Mouse (Mus musculus) heart, embryonic 14.5 days (tissue): ENCODE measurements around the gene Btbd7. TPM values are rescaled to one million over a fixed set of nuclear protein-coding genes. Genes with fewer than 3 reads are reported as not detected.

Source experiments
- ATAC-seq: fragments of 200-750 bp; cut with Nextera tagmentation; 2 replicates; pipeline ENCODE4 v1.8.0; 2017; ENCODE audit warnings: low read depth, moderate TSS enrichment; ENCODE audit not compliant: insufficient number of reproducible peaks, insufficient read depth, low FRiP score
- H3K27ac ChIP-seq, 2 experiments: fragments of 200-500 bp in 1 of 2; fragments of 300-500 bp in 1 of 2; sonication (generic) in 1 of 2; replicated peaks in 1 of 2; 2 replicates each; pipeline ENCODE4 v1.5.1; 2012 to 2014; ENCODE audit warnings: low read depth in 2 of 2, low read length in 2 of 2, control low read depth in 1 of 2, mild to moderate bottlenecking in 1 of 2, mixed read lengths in 1 of 2; ENCODE audit not compliant: control insufficient read depth in 1 of 2, insufficient read depth in 1 of 2
- H3K27me3 ChIP-seq: fragments of 300-500 bp; sonication (generic); 2 replicates; pipeline ENCODE4 v1.6.1; 2014; ENCODE audit warnings: mild to moderate bottlenecking, low read length, control low read depth; ENCODE audit not compliant: control insufficient read depth, insufficient read depth
- H3K36me3 ChIP-seq: fragments of 300-500 bp; sonication (generic); 2 replicates; pipeline ENCODE4 v1.6.1; 2014; ENCODE audit warnings: mild to moderate bottlenecking, control low read depth, low read length, mixed read lengths; ENCODE audit not compliant: control insufficient read depth, insufficient read depth
- H3K4me1 ChIP-seq, 2 experiments: fragments of 200-500 bp in 1 of 2; fragments of 300-500 bp in 1 of 2; sonication (generic) in 1 of 2; 2 replicates each; pipeline ENCODE4 v1.6.1; 2012 to 2014; ENCODE audit warnings: low read length in 2 of 2, control low read depth in 1 of 2, mixed read lengths in 1 of 2; ENCODE audit not compliant: control insufficient read depth in 2 of 2, insufficient read depth in 2 of 2
- H3K4me2 ChIP-seq: fragments of 300-500 bp; sonication (generic); 2 replicates; pipeline ENCODE4 v1.6.1; 2014; ENCODE audit warnings: mild to moderate bottlenecking, low read length
- H3K4me3 ChIP-seq, 2 experiments: fragments of 200-500 bp in 1 of 2; fragments of 300-500 bp in 1 of 2; sonication (generic) in 1 of 2; 2 replicates each; pipeline ENCODE4 v1.5.1; 2012 to 2014; ENCODE audit warnings: low read length in 2 of 2, mild to moderate bottlenecking in 2 of 2, control low read depth in 1 of 2, low read depth in 1 of 2, moderate library complexity in 1 of 2; ENCODE audit not compliant: control insufficient read depth in 1 of 2, insufficient read depth in 1 of 2
- H3K9ac ChIP-seq: fragments of 300-500 bp; sonication (generic); 2 replicates; pipeline ENCODE4 v1.6.1; 2014; ENCODE audit warnings: mild to moderate bottlenecking, low read length
- H3K9me3 ChIP-seq: fragments of 300-500 bp; sonication (generic); 2 replicates; pipeline ENCODE4 v1.6.1; 2016; ENCODE audit warnings: low read length, control low read depth; ENCODE audit not compliant: control insufficient read depth
- WGBS: fragments of 180-500 bp; shearing (Covaris S2); extraction: QIAGEN DNeasy Blood & Tissue Kit; methylation state at CpG from one replicate; pipeline ENCODE4 v1.1.7; 2014; 5-methylcytosine and 5-hydroxymethylcytosine counted together
- polyA plus RNA-seq: library from polyadenylated mRNA; unstranded; fragments of >200 nt; fragmentation: Nextera tagmentation; extraction: Ambion mirVana; gene quantifications from 2 replicates; pipeline ENCODE4 v1.2.1, GENCODE M21; 2014

Gene Btbd7
- polyA plus RNA-seq, 1 experiment from 2014 or later, result 16.4 TPM

- no peak overlapping the region for H3K9ac ChIP-seq
- H3K9me3 ChIP-seq, result no peaks in the 10 kb centered on the region
- H3K27me3 ChIP-seq, result no peaks in the 10 kb centered on the region
- 90% methylated on average over 5 of the region's 5 CpGs for WGBS
- no peak overlapping the region for H3K4me3 ChIP-seq
- peaks cover 72% of the 10 kb centered on the region for H3K36me3 ChIP-seq
- peaks cover 0 to 6% of the 10 kb centered on the region in 2 experiments for H3K4me1 ChIP-seq
- no peak overlapping the region for H3K4me2 ChIP-seq
- H3K27ac ChIP-seq, result no peak overlapping the region
- no peak for ATAC-seq
These were observed 95.4 kb downstream of the Btbd7 start for GRCm38 (mm10) chr12:102782841-102783240.

GRCm38 (mm10) chr12:102779452-102779851, 98.8 kb downstream of the Btbd7 start:
- Histone ChIP-seq H3K27ac (no peak overlapping the region), H3K9ac (no peak overlapping the region), H3K4me3 (no peak overlapping the region), H3K4me1 (peaks cover 0 to 6% of the 10 kb centered on the region in 2 experiments), H3K9me3 (no peaks in the 10 kb centered on the region), H3K4me2 (no peak overlapping the region), H3K27me3 (no peaks in the 10 kb centered on the region), H3K36me3 (peaks cover 74% of the 10 kb centered on the region)
- WGBS, result 43% methylated on average over 3 of the region's 3 CpGs
- no peak for ATAC-seq

GRCm38 (mm10) chr12:102778151-102778550, 100.1 kb downstream of the Btbd7 start:
- Histone ChIP-seq H3K27me3 (no peaks in the 10 kb centered on the region), H3K27ac (no peak overlapping the region), H3K4me1 (peaks cover 0 to 6% of the 10 kb centered on the region in 2 experiments), H3K9me3 (no peaks in the 10 kb centered on the region), H3K4me3 (no peak overlapping the region), H3K36me3 (peaks cover 73% of the 10 kb centered on the region), H3K9ac (no peak overlapping the region), H3K4me2 (no peak overlapping the region)
- no peak for ATAC-seq
- 80% methylated on average over 5 of the region's 5 CpGs for WGBS

- WGBS, result 93% methylated on average over 14 of the region's 14 CpGs
These were observed 102.2 kb downstream of the Btbd7 start for GRCm38 (mm10) chr12:102776035-102776434.

GRCm38 (mm10) chr12:102772676-102773075, 105.6 kb downstream of the Btbd7 start:
- H3K36me3 ChIP-seq, result peaks cover 98% of the 10 kb centered on the region

More at GRCm38 (mm10) chr12:102776035-102776434, 102.2 kb downstream of the Btbd7 start:
- Histone ChIP-seq H3K9me3 (no peaks in the 10 kb centered on the region), H3K36me3 (peaks cover 74% of the 10 kb centered on the region), H3K4me3 (no peak overlapping the region), H3K9ac (no peak overlapping the region), H3K27me3 (no peaks in the 10 kb centered on the region), H3K4me1 (peaks cover 0 to 6% of the 10 kb centered on the region in 2 experiments), H3K27ac (no peak overlapping the region), H3K4me2 (no peak overlapping the region)
- ATAC-seq, result no peak

GRCm38 (mm10) chr12:102771601-102772000, 106.7 kb downstream of the Btbd7 start:
- Histone ChIP-seq H3K9ac (no peak overlapping the region), H3K4me2 (no peak overlapping the region), H3K36me3 (peaks cover 98% of the 10 kb centered on the region), H3K9me3 (no peaks in the 10 kb centered on the region), H3K27me3 (no peaks in the 10 kb centered on the region), H3K4me3 (no peak overlapping the region), H3K4me1 (no peaks in the 10 kb centered on the region), H3K27ac (no peak overlapping the region)
- 96% methylated on average over 8 of the region's 8 CpGs for WGBS
- ATAC-seq, result no peak

More at GRCm38 (mm10) chr12:102772676-102773075, 105.6 kb downstream of the Btbd7 start:
- no peaks in the 10 kb centered on the region for H3K4me1 ChIP-seq
- H3K27me3 ChIP-seq, result no peaks in the 10 kb centered on the region
- H3K4me3 ChIP-seq, result no peak overlapping the region
- H3K4me2 ChIP-seq, result no peak overlapping the region
- H3K9ac ChIP-seq, result no peak overlapping the region
- WGBS, result 93% methylated on average over 5 of the region's 5 CpGs
- no peak overlapping the region for H3K27ac ChIP-seq
- H3K9me3 ChIP-seq, result no peaks in the 10 kb centered on the region
- ATAC-seq, result no peak

- H3K27me3 ChIP-seq, result no peaks in the 10 kb centered on the region
- no peak overlapping the region for H3K4me2 ChIP-seq
- no peaks in the 10 kb centered on the region for H3K9me3 ChIP-seq
- ATAC-seq, result no peak
- H3K4me1 ChIP-seq, result no peaks in the 10 kb centered on the region
- no peak overlapping the region for H3K9ac ChIP-seq
- H3K27ac ChIP-seq, result no peak overlapping the region
- 91% methylated on average over 4 of the region's 4 CpGs for WGBS
- H3K36me3 ChIP-seq, result peaks cover 96% of the 10 kb centered on the region
- no peak overlapping the region for H3K4me3 ChIP-seq
These were observed 109.3 kb downstream of the Btbd7 start for GRCm38 (mm10) chr12:102769000-102769399.

- no peak overlapping the region for H3K27ac ChIP-seq
- no peak for ATAC-seq
- H3K4me2 ChIP-seq, result no peak overlapping the region
- peaks cover 3 to 10% of the 10 kb centered on the region in 2 experiments for H3K4me1 ChIP-seq
- no peak overlapping the region for H3K9ac ChIP-seq
- H3K9me3 ChIP-seq, result no peaks in the 10 kb centered on the region
- peaks cover 69% of the 10 kb centered on the region for H3K36me3 ChIP-seq
- no peak overlapping the region for H3K4me3 ChIP-seq
- no peaks in the 10 kb centered on the region for H3K27me3 ChIP-seq
These were observed 114.6 kb downstream of the Btbd7 start for GRCm38 (mm10) chr12:102763696-102764095.
